Mouse (Mus musculus) kidney, adult 18-20 months (tissue): ENCODE measurements around the gene Zswim5.

ENCODE experiments used
- DNase-seq: peaks from one replicate; pipeline ENCODE4 v3.0.0; 2021

The Zswim5 gene

DNA sequence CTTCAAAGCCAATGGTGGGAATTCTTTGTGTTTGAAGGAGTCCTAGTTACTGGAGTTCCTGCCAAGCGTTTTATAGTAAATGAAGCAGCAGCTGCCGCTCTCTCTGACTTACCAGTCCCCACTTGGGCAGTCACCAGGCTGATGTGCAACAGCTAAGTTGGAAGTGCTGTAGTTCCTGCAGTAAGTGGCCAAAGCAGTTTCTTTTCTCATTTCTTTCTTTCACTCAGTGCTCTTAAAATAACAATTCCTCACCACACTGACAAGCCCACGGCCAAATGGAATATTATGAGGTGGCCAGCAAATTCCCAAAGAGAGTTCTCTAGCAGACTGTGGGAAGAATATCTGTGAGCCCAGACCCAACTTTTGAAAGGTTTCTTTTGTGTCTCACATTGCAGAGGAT, 129.9 kb downstream of the Zswim5 start:
- no peak for DNase-seq

DNA sequence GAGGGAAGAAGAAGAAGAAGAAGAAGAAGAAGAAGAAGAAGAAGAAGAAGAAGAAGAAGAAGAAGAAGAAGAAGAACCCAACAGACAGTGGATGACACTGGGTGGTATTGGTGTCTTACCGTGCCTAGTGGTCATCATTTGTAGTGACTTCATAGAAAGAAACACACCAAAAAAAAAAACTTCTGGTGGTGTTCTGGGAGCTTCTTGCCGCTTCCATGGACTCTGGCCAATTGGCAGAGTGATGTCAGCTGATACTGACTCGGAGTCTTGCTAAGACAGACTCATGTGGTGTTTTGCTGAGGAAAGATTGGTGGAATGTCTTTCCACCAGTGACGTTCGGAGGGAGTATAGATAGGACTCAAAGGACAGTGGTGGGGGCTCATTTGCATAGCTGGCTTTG, 133.1 kb downstream of the Zswim5 start:
- DNase-seq, result no peak

DNA sequence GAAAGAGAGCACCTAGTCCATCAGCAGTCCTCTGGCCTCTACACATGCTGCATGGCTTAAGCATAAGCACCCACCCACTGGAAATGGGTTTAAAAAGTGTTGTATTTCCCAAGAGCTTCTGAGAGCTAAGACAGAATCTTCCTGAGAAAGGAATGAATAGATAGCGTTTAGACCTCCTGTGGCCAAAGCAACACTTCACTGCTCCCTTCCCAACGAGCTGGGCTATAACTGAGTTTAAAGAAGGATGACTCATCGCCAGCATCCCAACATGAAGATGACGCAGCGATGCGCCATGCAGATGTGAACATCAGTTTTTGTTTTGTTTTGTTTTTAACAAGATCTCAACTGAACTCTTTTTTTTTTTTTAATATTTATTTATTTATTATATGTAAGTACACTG, 136.4 kb downstream of the Zswim5 start:
- no peak for DNase-seq

- DNase-seq, result no peak
These were observed 137.8 kb downstream of the Zswim5 start for GRCm38 (mm10) chr4:117014901-117015415.

GRCm38 (mm10) chr4:117017738-117018137, 140.6 kb downstream of the Zswim5 start:
- no peak for DNase-seq

- DNase-seq, result no peak
These were observed 141.2 kb downstream of the Zswim5 start for GRCm38 (mm10) chr4:117018327-117018726.

- peak; percentile 88 for DNase-seq
These were observed 142.3 kb downstream of the Zswim5 start, which contains the start of gene Eif2b3 for GRCm38 (mm10) chr4:117019206-117020134. Gene Eif2b3, plus strand, starts transcription at chr4:117019402.

DNA sequence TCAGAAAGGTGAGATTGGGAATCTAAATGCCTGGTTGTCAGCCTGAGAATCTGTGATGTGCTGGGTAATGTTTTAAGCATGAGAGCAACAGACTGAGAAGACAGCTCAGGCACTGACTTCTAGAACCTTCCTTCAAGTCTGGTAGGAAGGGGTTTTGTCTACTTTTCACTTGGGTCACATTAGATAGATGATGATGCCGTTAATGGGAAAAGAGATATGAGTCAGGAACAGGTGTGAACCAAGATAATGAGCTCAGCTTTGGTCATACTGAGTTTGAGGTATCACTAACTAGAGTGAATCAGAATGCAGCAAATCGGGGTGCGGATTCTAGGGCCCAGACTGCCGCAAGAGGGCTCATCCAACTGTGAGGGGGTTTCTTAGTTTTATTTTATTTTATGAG, 146.3 kb downstream of the Zswim5 start:
- no peak for DNase-seq

- no peak for DNase-seq
These were observed 153.9 kb downstream of the Zswim5 start for GRCm38 (mm10) chr4:117031105-117031504.
